18 mouse cellular contexts compared by ENCODE assay signal in the genomic region with DNA sequence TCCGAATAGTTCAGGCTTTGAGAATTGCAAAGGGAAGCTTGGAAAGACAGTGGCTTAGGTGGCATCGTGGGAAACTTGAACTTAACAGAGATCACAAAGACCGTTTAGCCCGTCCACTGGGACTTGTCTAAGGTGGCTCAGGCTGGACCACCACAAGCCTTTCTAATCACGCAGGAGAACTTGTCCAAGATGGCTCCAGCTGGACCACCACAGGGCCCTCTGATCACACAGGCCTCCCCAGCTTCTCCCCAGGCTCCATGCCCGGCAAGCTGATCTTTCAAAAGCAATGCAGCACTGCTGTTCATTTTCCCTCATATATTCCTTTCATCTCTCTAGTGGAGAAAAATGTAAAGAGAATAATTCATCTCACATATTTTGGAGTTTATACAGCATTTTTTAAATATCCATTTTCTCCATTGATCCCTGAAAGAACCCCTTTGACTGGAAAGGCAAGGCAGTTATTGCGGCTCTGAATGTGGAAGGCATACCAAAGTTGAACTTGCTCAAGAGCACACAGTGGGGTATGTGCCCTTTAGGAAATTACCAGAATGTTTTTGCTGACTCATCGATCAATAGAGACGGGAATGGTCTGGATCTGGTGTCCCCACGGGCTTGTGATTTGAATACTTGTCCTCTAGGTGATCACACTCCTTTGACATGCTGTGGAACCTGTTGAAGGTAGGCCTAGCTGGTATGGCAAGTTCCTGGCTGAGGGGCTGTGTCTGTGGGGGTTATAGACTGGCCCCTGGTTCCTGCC.
"Had no signal": no experiment of that assay in that cellular context is flagged by ENCODE, and none has a peak within 500 bp of the region (broad histone marks: within the 10 kb centered on the region; RNA-seq: fewer than 3 reads in every experiment).

No protein-coding gene starts in this region.

- H3K27ac ChIP-seq: midbrain, embryonic 10.5 days; midbrain, embryonic 12.5 days; neural tube, embryonic 13.5 days; neural tube, embryonic 15.5 days had no signal

- H3K9me3 ChIP-seq: midbrain, embryonic 10.5 days; midbrain, embryonic 12.5 days; neural tube, embryonic 13.5 days; neural tube, embryonic 15.5 days had no signal

- H3K4me3 ChIP-seq: midbrain, embryonic 10.5 days; midbrain, embryonic 12.5 days; myocyte; neural tube, embryonic 13.5 days; neural tube, embryonic 15.5 days had no signal

- H3K4me2 ChIP-seq: lung, embryonic 14.5 days; midbrain, embryonic 12.5 days; neural tube, embryonic 13.5 days; neural tube, embryonic 15.5 days had no signal

- H3K9ac ChIP-seq: lung, embryonic 14.5 days; midbrain, embryonic 12.5 days; neural tube, embryonic 13.5 days; neural tube, embryonic 15.5 days had no signal

- H3K36me3 ChIP-seq: midbrain, embryonic 10.5 days; midbrain, embryonic 12.5 days; neural tube, embryonic 13.5 days; neural tube, embryonic 15.5 days had no signal

- DNase-seq: lung, adult 18-20 months; lung, postnatal 10 days; lung, postnatal 4 days; midbrain, embryonic 14.5 days; retina, postnatal 1 day; right cerebral cortex, adult 18-20 months; right cerebral cortex, postnatal 25 days; right cerebral cortex, postnatal 4 days; spleen, adult 18-20 months; thymus, adult 18-20 months; thymus, postnatal 14 days; thymus, postnatal 36 days had no signal

- H3K4me1 ChIP-seq: neural tube, embryonic 13.5 days; neural tube, embryonic 15.5 days had no signal

- H3K27me3 ChIP-seq: midbrain, embryonic 12.5 days; neural tube, embryonic 13.5 days; neural tube, embryonic 15.5 days had no signal
